Mouse (Mus musculus): Measurements from ENCODE around the gene Mef2b.

Gene Mef2b

GRCm38 (mm10) chr8:70139026-70139857, at the start of gene Mef2b, which contains the start of the genes Rfxank and Borcs8:
Mef2b (plus strand) TSS chr8:70139711.
Rfxank (minus strand) TSS chr8:70139154.
Borcs8 (plus strand) TSS chr8:70139499.
- CTCF ChIA-PET: no interaction called here

GRCm38 (mm10) chr8:70092786-70093185, 46.7 kb upstream of the Mef2b start:
- CTCF ChIA-PET: no interaction called here

- CTCF ChIA-PET: no interaction called here
These were observed 40.2 kb upstream of the Mef2b start for GRCm38 (mm10) chr8:70099276-70099675.

GRCm38 (mm10) chr8:70100241-70100640, 39.3 kb upstream of the Mef2b start:
- CTCF ChIA-PET: no interaction called here

- CTCF ChIA-PET: interaction anchor here (0.6 to 1.9 kb wide), 4 partner anchors 14 to 1344 kb away, joined by 3 to 6 read pairs (median 3); no protein-coding TSS in a partner anchor
These were observed 35.0 kb upstream of the Mef2b start for GRCm38 (mm10) chr8:70104506-70104905.

GRCm38 (mm10) chr8:70104922-70105321, 34.6 kb upstream of the Mef2b start:
- CTCF ChIA-PET: interaction anchor here (0.6 to 1.9 kb wide), 3 partner anchors 13 to 1344 kb away, joined by 3 to 6 read pairs (median 3); no protein-coding TSS in a partner anchor

GRCm38 (mm10) chr8:70110451-70110850, 29.1 kb upstream of the Mef2b start:
- CTCF ChIA-PET: interaction anchor here (2.1 kb wide), 1 partner anchor 8 kb away, joined by 6 read pairs; no protein-coding TSS in a partner anchor

- CTCF ChIA-PET: no interaction called here
These were observed 28.2 kb upstream of the Mef2b start for GRCm38 (mm10) chr8:70111192-70111795.

- CTCF ChIA-PET: no interaction called here
These were observed 27.0 kb upstream of the Mef2b start for GRCm38 (mm10) chr8:70112401-70113016.

GRCm38 (mm10) chr8:70114488-70114887, 25.0 kb upstream of the Mef2b start:
- CTCF ChIA-PET: no interaction called here

- CTCF ChIA-PET: no interaction called here
These were observed 24.6 kb upstream of the Mef2b start for GRCm38 (mm10) chr8:70114892-70115291.

GRCm38 (mm10) chr8:70117611-70118010, 21.9 kb upstream of the Mef2b start:
- CTCF ChIA-PET: interaction anchor here (1.7 kb wide), 1 partner anchor 12 kb away, joined by 6 read pairs; no protein-coding TSS in a partner anchor

- CTCF ChIA-PET: interaction anchor here (1.7 kb wide), 2 partner anchors 9 to 14 kb away, joined by 6 read pairs; no protein-coding TSS in a partner anchor
These were observed 20.5 kb upstream of the Mef2b start for GRCm38 (mm10) chr8:70118726-70119700.

- CTCF ChIA-PET: no interaction called here
These were observed 18.8 kb upstream of the Mef2b start, which contains the start of gene Ncan for GRCm38 (mm10) chr8:70120667-70121066. Ncan (minus strand) TSS chr8:70120873.

- CTCF ChIA-PET: no interaction called here
These were observed 16.6 kb upstream of the Mef2b start for GRCm38 (mm10) chr8:70122863-70123262.

- CTCF ChIA-PET: no interaction called here
These were observed 14.5 kb upstream of the Mef2b start for GRCm38 (mm10) chr8:70124992-70125391.

- CTCF ChIA-PET: interaction anchor here (0.6 kb wide), 1 partner anchor 15 kb away, joined by 4 read pairs; no protein-coding TSS in a partner anchor
These were observed 11.1 kb upstream of the Mef2b start for GRCm38 (mm10) chr8:70128435-70128834.

- CTCF ChIA-PET: interaction anchor here (0.6 kb wide), 1 partner anchor 525 kb away, joined by 4 read pairs; no protein-coding TSS in a partner anchor
These were observed 10.1 kb upstream of the Mef2b start for GRCm38 (mm10) chr8:70129309-70129952.

GRCm38 (mm10) chr8:70130066-70130465, 9.4 kb upstream of the Mef2b start:
- CTCF ChIA-PET: no interaction called here

- CTCF ChIA-PET: no interaction called here
These were observed 8.2 kb upstream of the Mef2b start, which contains the start of gene Nr2c2ap for GRCm38 (mm10) chr8:70131166-70131883. Nr2c2ap (plus strand) TSS chr8:70131333.

All from spleen, embryonic (tissue).